Mouse (Mus musculus): ENCODE measurements around the gene Akap2. TPM values are rescaled to one million over a fixed set of nuclear protein-coding genes. Genes with fewer than 3 reads are reported as not detected.

Akap2 gene
- total RNA-seq, 2 experiments from 2014 or later = 41.5 to 44.8 TPM

DNA sequence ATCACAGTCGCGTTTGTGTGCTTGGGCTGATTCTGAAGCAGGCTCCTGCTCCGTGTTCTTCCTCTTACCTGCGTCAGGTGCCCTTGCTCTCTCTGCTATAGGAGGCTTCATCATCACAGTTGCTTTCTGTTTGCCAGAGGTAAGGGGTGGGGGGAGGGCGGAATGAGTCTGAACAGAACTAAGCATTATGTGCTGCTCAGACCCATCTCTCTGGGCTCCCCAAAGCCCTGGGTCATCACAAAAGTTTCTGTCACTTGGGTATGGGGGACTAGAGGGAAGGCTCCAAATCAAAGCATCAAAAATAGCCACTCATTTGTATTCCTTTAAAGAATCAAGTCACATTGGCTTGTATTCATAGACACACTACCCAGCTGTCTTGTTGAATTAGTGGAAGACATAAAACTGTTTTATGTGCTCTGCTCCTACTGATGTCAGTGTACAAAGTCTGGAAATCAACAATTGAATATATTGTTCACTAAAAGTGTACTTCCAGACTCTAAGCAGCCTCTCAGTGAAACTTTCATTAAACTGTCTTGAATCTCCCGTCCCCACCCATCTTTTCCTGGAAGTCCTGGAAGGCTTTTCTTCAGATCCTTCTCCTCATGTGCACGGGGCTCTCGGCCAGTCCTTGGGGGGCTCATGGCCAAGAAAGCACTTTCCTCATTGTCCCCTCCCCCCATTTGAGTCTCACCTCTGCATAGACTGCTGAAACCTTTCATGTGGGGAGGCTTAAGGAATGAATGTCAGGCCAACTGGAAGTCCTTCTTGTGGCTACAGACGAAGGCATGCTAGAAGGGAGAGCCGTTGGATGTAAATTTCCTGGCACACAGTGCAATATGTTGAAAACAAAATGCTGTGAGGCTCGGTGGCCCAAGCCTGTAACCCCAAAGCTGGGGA lies 13.6 kb upstream of the Akap2 start:
- TF ChIP-seq CTCF (IDR thresholded peaks at IDR 0.05) = no peak
- Histone ChIP-seq H3K4me3 (no peak overlapping the region), H3K27ac (no peak overlapping the region)
- no peak for DNase-seq (ENCODE audit: extremely low spot score in 1 of 2, low spot score in 2 of 2)
- intact Hi-C loops (cut with DNase I) = no loop called here

DNA sequence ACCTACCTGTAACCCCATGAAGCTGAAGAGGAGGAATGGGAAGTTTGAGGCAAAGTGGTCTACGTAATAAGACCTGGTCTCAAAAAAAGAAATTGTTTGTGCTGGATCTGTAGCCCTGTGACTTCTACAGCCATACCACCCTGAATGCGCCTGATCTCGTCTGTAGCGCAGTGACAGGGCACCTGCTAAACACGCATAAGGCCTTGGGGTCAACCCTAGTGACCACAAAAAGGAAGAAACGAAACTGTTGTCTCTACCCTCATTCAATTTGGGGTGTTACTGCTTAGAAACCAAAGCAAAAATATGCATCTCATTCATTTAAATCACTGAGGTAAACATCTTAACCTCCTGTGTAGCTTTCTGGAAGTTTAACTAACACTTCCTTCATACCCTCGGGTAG lies 12.9 kb upstream of the Akap2 start:
- intact Hi-C loops (cut with DNase I) = no loop called here
- Histone ChIP-seq H3K4me3 (no peak overlapping the region), H3K27ac (no peak overlapping the region)
- no peak for TF ChIP-seq CTCF (IDR thresholded peaks at IDR 0.05)
- DNase-seq (ENCODE audit: extremely low spot score in 1 of 2, low spot score in 2 of 2) = no peak

- H3K4me3 ChIP-seq = no peak overlapping the region
- intact Hi-C loops (cut with DNase I) = no loop called here
- no peak overlapping the region for H3K27ac ChIP-seq
- DNase-seq (ENCODE audit: extremely low spot score in 1 of 2, low spot score in 2 of 2) = no peak
- no peak for TF ChIP-seq CTCF (IDR thresholded peaks at IDR 0.05)
Observed at GRCm38 (mm10) chr4:57715849-57716248, 1.6 kb upstream of the Akap2 start.

- no peak for TF ChIP-seq CTCF (IDR thresholded peaks at IDR 0.05)
- no peak overlapping the region for H3K4me3 ChIP-seq
- no peak for DNase-seq (ENCODE audit: extremely low spot score in 1 of 2, low spot score in 2 of 2)
- no peak overlapping the region for H3K27ac ChIP-seq
- intact Hi-C loops (cut with DNase I) = no loop called here
Observed at GRCm38 (mm10) chr4:57716735-57717134, 722 bp upstream of the Akap2 start.

GRCm38 (mm10) chr4:57719370-57719769 lies 1.9 kb downstream of the Akap2 start:
- Histone ChIP-seq H3K4me3 (no peak overlapping the region), H3K27ac (no peak overlapping the region)
- intact Hi-C loops (cut with DNase I) = no loop called here
- peak; percentile 16 for TF ChIP-seq CTCF (IDR thresholded peaks at IDR 0.05)
- DNase-seq (ENCODE audit: extremely low spot score in 1 of 2, low spot score in 2 of 2) = no peak

GRCm38 (mm10) chr4:57720869-57721361 lies 3.5 kb downstream of the Akap2 start:
- Histone ChIP-seq H3K4me3 (no peak overlapping the region), H3K27ac (no peak overlapping the region)
- intact Hi-C loops (cut with DNase I) = no loop called here
- TF ChIP-seq CTCF (IDR thresholded peaks at IDR 0.05) = no peak
- no peak for DNase-seq (ENCODE audit: extremely low spot score in 1 of 2, low spot score in 2 of 2)

GRCm38 (mm10) chr4:57722296-57722695 lies 4.8 kb downstream of the Akap2 start:
- no peak overlapping the region for H3K4me3 ChIP-seq
- DNase-seq (ENCODE audit: extremely low spot score in 1 of 2, low spot score in 2 of 2) = no peak
- no peak overlapping the region for H3K27ac ChIP-seq
- intact Hi-C loops (cut with DNase I) = no loop called here
- no peak for TF ChIP-seq CTCF (IDR thresholded peaks at IDR 0.05)

DNA sequence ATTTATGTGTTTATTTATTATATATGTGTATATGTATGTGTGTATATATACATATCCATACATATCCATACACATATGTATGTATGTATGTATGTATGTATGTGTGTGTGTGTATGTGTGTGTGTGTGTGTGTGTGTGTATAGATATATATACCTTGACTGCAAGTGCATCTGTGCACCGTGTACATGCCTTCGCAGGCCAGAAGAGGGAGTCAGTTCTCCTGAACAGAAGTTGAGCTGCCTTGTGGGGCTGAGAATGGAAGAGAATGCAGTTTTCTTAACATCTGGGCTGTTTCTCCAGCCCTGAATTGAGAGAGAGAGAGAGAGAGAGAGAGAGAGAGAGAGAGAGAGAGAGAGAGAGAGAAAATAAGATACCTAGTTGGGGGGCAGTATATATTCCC lies 6.2 kb downstream of the Akap2 start:
- intact Hi-C loops (cut with DNase I) = no loop called here
- DNase-seq (ENCODE audit: extremely low spot score in 1 of 2, low spot score in 2 of 2) = no peak
- no peak overlapping the region for H3K4me3 ChIP-seq
- H3K27ac ChIP-seq = no peak overlapping the region
- peak; percentile 24 for TF ChIP-seq CTCF (IDR thresholded peaks at IDR 0.05)

DNA sequence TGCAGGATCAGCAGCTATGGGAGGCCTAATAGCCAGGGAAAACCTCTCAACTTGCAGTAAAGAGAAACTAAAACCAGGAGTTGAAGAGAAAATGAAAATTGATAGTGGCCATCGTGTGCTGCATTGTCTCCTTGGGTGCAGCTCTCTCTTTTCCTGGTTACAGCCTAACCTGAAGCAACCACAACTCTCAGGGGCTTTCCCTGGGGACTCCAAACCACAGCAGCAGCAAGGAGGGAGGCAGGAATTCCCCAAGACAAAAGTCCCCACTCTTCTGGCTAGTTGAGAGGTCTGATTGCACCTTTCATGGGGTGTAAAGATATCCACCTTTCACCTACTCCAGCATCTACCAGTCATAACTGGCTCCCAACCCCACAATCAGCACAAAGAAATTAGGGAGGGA lies 8.1 kb downstream of the Akap2 start:
- no peak overlapping the region for H3K27ac ChIP-seq
- intact Hi-C loops (cut with DNase I) = no loop called here
- no peak for TF ChIP-seq CTCF (IDR thresholded peaks at IDR 0.05)
- no peak for DNase-seq (ENCODE audit: extremely low spot score in 1 of 2, low spot score in 2 of 2)
- no peak overlapping the region for H3K4me3 ChIP-seq

DNA sequence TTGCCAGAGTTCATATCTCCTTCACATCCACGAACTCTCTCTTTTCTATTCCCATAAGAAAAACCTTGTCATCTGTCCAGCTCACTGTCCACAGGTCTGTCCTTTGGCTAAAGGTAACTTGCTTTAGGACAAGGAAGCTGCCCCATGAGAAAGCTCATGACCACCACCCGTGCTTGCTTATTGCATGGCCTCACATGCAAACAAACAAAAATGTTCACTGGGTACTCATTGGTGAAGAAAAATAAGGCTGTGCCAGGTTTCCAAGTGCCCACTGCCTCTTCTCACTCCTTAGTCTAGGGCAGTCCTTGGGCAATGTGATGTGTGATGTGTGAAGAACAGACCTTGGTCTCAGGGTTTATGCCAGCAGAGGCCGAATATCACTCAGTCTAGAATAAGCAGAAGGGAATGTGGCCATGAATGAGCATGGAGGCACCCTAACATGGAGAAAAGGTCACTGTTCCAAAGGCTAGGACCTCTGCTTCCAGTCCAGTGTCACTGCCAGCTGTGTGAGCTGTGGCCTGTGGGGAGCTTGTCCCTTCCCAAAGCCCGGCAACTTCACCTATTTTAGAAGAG lies 11.2 kb downstream of the Akap2 start:
- Histone ChIP-seq H3K27ac (no peak overlapping the region), H3K4me3 (no peak overlapping the region)
- DNase-seq (ENCODE audit: extremely low spot score in 1 of 2, low spot score in 2 of 2) = no peak
- intact Hi-C loops (cut with DNase I) = no loop called here
- no peak for TF ChIP-seq CTCF (IDR thresholded peaks at IDR 0.05)

DNA sequence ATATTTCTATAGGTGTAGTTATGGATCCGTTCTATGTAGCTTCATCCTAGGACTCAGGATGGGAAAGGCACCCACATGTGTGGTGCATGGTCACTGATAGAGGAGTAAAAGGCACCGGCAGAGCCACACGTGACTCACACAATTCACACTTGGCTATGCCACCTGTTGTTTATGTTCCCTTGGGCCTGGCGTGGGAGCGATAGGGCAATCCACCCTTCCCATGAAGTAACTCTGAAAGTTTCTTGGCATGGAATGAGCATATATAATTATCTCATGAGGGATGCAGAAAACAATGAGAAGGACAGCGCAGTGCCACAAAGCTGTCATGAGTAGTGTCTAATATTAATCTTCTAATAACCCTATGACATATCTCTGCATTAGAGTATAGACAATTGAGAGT lies 12.6 kb downstream of the Akap2 start:
- no peak for DNase-seq (ENCODE audit: extremely low spot score in 1 of 2, low spot score in 2 of 2)
- H3K4me3 ChIP-seq = no peak overlapping the region
- TF ChIP-seq CTCF (IDR thresholded peaks at IDR 0.05) = no peak
- intact Hi-C loops (cut with DNase I) = no loop called here
- H3K27ac ChIP-seq = no peak overlapping the region

- no peak overlapping the region for H3K27ac ChIP-seq
- intact Hi-C loops (cut with DNase I) = no loop called here
- TF ChIP-seq CTCF (IDR thresholded peaks at IDR 0.05) = no peak
- no peak overlapping the region for H3K4me3 ChIP-seq
- no peak for DNase-seq (ENCODE audit: extremely low spot score in 1 of 2, low spot score in 2 of 2)
Observed at GRCm38 (mm10) chr4:57730801-57731598, 13.5 kb downstream of the Akap2 start.

Data from left cerebral cortex, adult 2 months (tissue).